Mouse (Mus musculus) spleen, adult 2 months (tissue): ENCODE results near the gene Igdcc4.

Experiments used
- CTCF ChIP-seq: fragments of 200-500 bp; IDR thresholded peaks from 2 replicates; pipeline ENCODE4 v1.5.1; 2011; ENCODE audit warnings: mild to moderate bottlenecking, inconsistent platforms; ENCODE audit not compliant: insufficient read depth, insufficient read length, insufficient replicate concordance; ENCODE audit errors: extremely low read depth
- POLR2A ChIP-seq: fragments of 200-500 bp; IDR thresholded peaks from 2 replicates; pipeline ENCODE4 v1.6.1; 2011; ENCODE audit warnings: low read depth, low read length, inconsistent platforms

GRCm38 (mm10) chr9:65135126-65135525, 33.8 kb downstream of the Igdcc4 start:
- TF ChIP-seq CTCF (no peak), POLR2A (no peak)
